Mouse (Mus musculus) cerebellum, postnatal 4 days (tissue): ENCODE data around the gene Map3k20.

Source experiments
- DNase-seq, 2 experiments: peaks; one replicate each; pipeline ENCODE4 v3.0.0; 2022; ENCODE audit warnings: low spot score in 2 of 2, mixed read lengths in 1 of 2

Gene Map3k20

GRCm38 (mm10) chr2:72479818-72480217, 194.4 kb downstream of the Map3k20 start:
- no peak for DNase-seq

GRCm38 (mm10) chr2:72491650-72492049, 206.2 kb downstream of the Map3k20 start:
- no peak for DNase-seq
